Mouse (Mus musculus) 3134 (cell line): ENCODE measurements around the gene H2afy2.

Experiments
- DNase-seq: peaks from one replicate; pipeline ENCODE4 v3.0.0-alpha.2; 2011; ENCODE audit warnings: low spot score; ENCODE audit not compliant: insufficient read length; ENCODE audit errors: extremely low read depth

H2afy2 gene

DNA sequence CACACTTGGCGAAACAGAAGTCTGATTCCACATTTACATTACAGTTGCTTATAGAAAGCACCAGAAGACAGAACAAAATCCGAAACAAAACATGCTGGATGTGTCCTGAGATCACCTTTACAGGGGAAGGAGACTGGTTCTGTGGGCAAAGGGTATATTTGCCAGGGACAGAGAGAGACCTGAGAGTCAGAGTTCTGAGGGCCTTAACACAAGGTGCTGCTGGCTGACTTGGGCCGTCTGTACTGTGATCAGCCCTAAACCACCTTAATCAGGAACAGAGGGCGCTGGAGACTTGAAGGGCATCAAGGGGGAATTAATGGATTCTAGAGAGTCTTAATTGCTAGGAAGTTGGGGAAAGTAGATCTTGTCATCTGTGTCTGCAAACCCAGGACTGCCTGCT is 90.4 kb downstream of the H2afy2 start:
- DNase-seq: no peak

DNA sequence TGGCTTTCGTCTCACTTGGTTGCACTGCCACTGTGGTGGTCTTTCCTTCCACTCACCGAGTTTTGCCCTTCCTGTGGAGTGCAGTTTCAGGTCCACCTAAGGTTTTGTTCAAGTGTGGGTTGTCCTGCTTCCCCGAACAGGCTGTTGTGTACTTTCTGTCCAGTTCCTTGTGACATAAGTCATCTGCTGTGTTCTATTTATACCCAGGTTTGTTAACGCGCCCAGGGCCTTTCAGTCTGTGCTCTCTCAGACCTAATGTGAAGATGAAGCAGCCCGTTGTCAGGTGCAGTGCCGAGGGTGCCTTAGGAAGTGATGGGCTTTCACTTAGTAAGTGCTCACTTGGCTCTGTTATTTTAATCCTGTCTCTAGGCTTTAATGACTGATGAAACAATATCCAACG is 94.5 kb downstream of the H2afy2 start:
- DNase-seq: no peak
